8 mouse cellular contexts compared by ENCODE assay signal in the genomic region with DNA sequence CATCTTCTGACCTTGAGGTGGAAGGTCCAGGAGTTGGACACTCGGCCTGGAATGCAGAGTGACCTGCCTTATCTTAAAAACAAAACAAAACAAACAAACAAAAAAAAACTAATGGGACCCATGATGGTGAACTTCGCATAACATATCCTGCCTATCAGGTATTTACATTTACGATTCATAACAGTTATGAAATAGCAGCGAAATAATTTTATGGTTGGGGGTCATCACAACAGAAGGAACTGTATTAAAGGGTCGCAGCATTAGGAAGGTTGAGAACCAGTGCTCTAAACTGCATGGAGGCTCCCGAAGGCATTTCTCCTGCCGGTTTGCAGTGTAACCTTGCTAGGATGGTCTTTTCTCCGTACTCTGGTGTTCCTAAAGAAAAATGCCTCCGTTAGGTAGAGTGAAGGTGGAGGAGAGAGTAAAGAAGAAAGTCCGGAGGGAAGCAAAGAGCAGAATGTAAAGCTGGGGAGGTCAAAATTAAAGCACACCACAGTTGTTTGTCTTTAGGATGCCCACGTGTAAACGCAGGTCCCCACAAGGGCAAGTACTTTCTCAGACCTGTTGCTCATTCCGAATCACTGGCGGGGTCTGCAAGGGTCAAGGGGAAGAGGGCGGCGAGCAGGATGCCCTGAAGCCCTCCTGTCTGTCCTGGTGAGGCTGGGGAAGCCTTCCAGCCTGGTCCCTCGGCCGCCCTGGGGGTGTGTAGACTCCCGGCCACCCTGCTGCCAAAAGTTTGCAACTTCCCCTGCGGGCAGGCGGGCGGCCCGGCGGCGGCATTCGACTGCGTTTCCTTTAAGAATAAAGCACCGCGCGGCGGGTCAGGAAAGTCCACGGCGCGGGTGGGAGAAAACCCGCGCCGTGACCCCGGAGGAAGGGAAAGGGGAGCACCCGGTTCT. TPM values are rescaled to one million over a fixed set of nuclear protein-coding genes. Genes with fewer than 3 reads are reported as not detected.
DNase-seq lines count a peak whose midpoint lies in the region; ATAC-seq and TF ChIP-seq lines count a peak whose summit lies in the region.

No protein-coding gene starts in this region.

- TF ChIP-seq CTCF in thymus, adult 2 months (IDR thresholded peaks at IDR 0.05; ENCODE audit: borderline replicate concordance, control insufficient read depth, extremely low read depth, insufficient read depth, low read length, poor library complexity), result peak; percentile 14; the same call in 1 of the 2 replicates

- DNase-seq in 3134 (ENCODE audit: extremely low read depth, insufficient read length, low spot score), result peak; percentile 75
- DNase-seq in ZHBTc4 (ENCODE audit: low read depth, low spot score), result peak; percentile 62
- DNase-seq in liver, result peak; percentile 19
- peak; percentile 37 for DNase-seq in thymus, adult 2 months
- no peak for DNase-seq in cerebellum, postnatal 36 days

- H3K4me1 ChIP-seq in forebrain, embryonic 13.5 days, result peaks cover 9% of the 10 kb centered on the region
- peaks cover 4% of the 10 kb centered on the region; the same call in 1 of the 2 replicates for H3K4me1 ChIP-seq in hindbrain, embryonic 12.5 days
- peaks cover 10% of the 10 kb centered on the region for H3K4me1 ChIP-seq in midbrain, embryonic 15.5 days
- H3K4me1 ChIP-seq in thymus, adult 2 months (replicated peaks; ENCODE audit: control insufficient read depth, insufficient read depth, low read length), result peaks cover 3% of the 10 kb centered on the region; the same call in 1 of the 2 replicates

- H3K9ac ChIP-seq in forebrain, embryonic 13.5 days, result peak overlapping the region; percentile 68
- H3K9ac ChIP-seq in hindbrain, embryonic 12.5 days, result peak overlapping the region; percentile 51; the same call in 1 of the 2 replicates
- peak overlapping the region; percentile 48; the same call in 1 of the 2 replicates for H3K9ac ChIP-seq in midbrain, embryonic 15.5 days

- H3K36me3 ChIP-seq in forebrain, embryonic 13.5 days (ENCODE audit: poor library complexity, severe bottlenecking), result no peaks in the 10 kb centered on the region
- H3K36me3 ChIP-seq in hindbrain, embryonic 12.5 days, result no peaks in the 10 kb centered on the region
- no peaks in the 10 kb centered on the region for H3K36me3 ChIP-seq in midbrain, embryonic 15.5 days (replicated peaks)
- H3K36me3 ChIP-seq in thymus, adult 2 months (ENCODE audit: control insufficient read depth, insufficient read depth, low read length), result no peaks in the 10 kb centered on the region

- TF ChIP-seq POLR2A in thymus, adult 2 months (IDR thresholded peaks at IDR 0.05; ENCODE audit: control insufficient read depth, extremely low read depth, insufficient read depth, low read length, poor library complexity), result no peak

- H3K9me3 ChIP-seq in forebrain, embryonic 13.5 days (replicated peaks), result no peaks in the 10 kb centered on the region
- no peaks in the 10 kb centered on the region for H3K9me3 ChIP-seq in hindbrain, embryonic 12.5 days (replicated peaks)
- no peaks in the 10 kb centered on the region for H3K9me3 ChIP-seq in midbrain, embryonic 15.5 days

- 13% methylated on average over 39 of the region's 39 CpGs for WGBS in forebrain, embryonic 13.5 days
- WGBS in hindbrain, embryonic 12.5 days, result 12% methylated on average over 39 of the region's 39 CpGs
- WGBS in midbrain, embryonic 15.5 days, result 13% methylated on average over 39 of the region's 39 CpGs
- 20% methylated on average over 39 of the region's 39 CpGs for WGBS in thymus, adult 2 months

- H3K27ac ChIP-seq in forebrain, embryonic 13.5 days, result no peak overlapping the region
- no peak overlapping the region for H3K27ac ChIP-seq in hindbrain, embryonic 12.5 days
- no peak overlapping the region for H3K27ac ChIP-seq in midbrain, embryonic 15.5 days
- H3K27ac ChIP-seq in thymus, adult 2 months (ENCODE audit: control insufficient read depth, insufficient read depth, low read length), result no peak overlapping the region

- peak overlapping the region; percentile 98 for H3K4me2 ChIP-seq in forebrain, embryonic 13.5 days
- H3K4me2 ChIP-seq in hindbrain, embryonic 12.5 days (replicated peaks), result peak overlapping the region; percentile 97
- H3K4me2 ChIP-seq in midbrain, embryonic 15.5 days, result peak overlapping the region; percentile 100

- H3K4me3 ChIP-seq in forebrain, embryonic 13.5 days, result peak overlapping the region; percentile 54
- H3K4me3 ChIP-seq in hindbrain, embryonic 12.5 days, result peak overlapping the region; percentile 60
- H3K4me3 ChIP-seq in midbrain, embryonic 15.5 days, result peak overlapping the region; percentile 57
- peak overlapping the region; percentile 73 for H3K4me3 ChIP-seq in thymus, adult 2 months (ENCODE audit: control insufficient read depth, insufficient read depth, low read length)

- peak; percentile 42; the same call in 1 of the 2 replicates for ATAC-seq in forebrain, embryonic 13.5 days
- ATAC-seq in hindbrain, embryonic 12.5 days (ENCODE audit: low FRiP score), result peak; percentile 57
- peak; percentile 69 for ATAC-seq in midbrain, embryonic 15.5 days (replicated peaks)

- peaks cover 24% of the 10 kb centered on the region for H3K27me3 ChIP-seq in forebrain, embryonic 13.5 days
- H3K27me3 ChIP-seq in hindbrain, embryonic 12.5 days, result peaks cover 26% of the 10 kb centered on the region
- H3K27me3 ChIP-seq in midbrain, embryonic 15.5 days (replicated peaks), result peaks cover 24% of the 10 kb centered on the region
- H3K27me3 ChIP-seq in thymus, adult 2 months (ENCODE audit: control insufficient read depth, insufficient read depth, low read length), result no peaks in the 10 kb centered on the region

RNA-seq across cellular contexts. Expression of a gene that starts 33.1 kb away (rescaled TPM):
- polyA plus RNA-seq in forebrain, embryonic 13.5 days (2015; fragmentation: Nextera tagmentation; extraction: Ambion mirVana), result 44.9 and 46.4 TPM in 2 replicates
- polyA plus RNA-seq in hindbrain, embryonic 12.5 days (2016; fragmentation: Nextera tagmentation; extraction: Ambion mirVana), result 42.7 and 47.0 TPM in 2 replicates
- 36.4 and 37.4 TPM in 2 replicates for polyA plus RNA-seq in midbrain, embryonic 15.5 days (2015; fragmentation: Nextera tagmentation; extraction: Ambion mirVana)
- 12.3 and 15.1 TPM in 2 replicates for polyA plus RNA-seq in thymus, adult 2 months (2012; rRNA removed)

Comparison
In these comparisons a context has a peak if more than half of its experiments do, and no peak if none do; other contexts are left out.
1. DNase-seq: peak in 3134 (single experiment), ZHBTc4 (single experiment), liver (single experiment) and thymus, adult 2 months (single experiment); none in cerebellum, postnatal 36 days (0 of 2).
2. Peak in every context shown above with its lines, with median percentiles within 50 percentile points of each other: ATAC-seq, H3K4me2 ChIP-seq, H3K4me3 ChIP-seq and H3K9ac ChIP-seq.